ENCODE assay signal across 1 mouse cellular context in the genomic region with DNA sequence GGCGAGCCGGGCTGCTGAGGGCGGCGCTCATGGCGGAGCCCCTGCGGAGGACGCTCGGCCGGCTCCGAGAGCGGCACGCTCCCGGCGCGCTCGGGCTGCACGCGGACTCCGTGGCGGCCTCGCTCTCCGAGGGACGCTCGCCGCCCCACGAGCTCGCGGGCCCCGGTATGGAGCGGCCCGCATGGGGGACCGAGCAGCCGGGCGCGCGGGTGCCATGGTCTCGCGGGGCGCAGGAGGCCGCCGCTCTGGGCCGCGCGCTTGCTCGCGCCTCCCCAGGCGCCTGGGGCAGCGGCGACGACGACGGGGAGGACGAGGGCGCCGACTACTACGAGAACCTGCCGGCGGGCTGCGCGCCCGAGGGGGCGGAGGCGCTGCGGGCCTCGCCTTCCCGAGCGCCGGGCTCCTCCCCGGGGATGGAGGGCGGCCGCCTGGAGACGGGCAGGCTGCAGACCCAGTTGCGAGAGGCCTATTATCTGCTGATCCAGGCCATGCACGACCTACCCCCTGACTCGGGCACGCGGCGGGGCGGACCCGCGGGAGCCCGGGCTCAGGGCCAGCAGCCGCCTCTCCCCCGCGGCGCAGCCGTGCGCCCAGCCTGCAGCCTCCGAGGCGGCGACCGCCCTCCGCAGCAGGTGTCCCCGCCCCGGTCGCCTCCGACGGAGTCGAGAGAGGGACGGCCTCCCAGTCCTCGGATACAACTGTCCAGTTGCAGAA.
TF ChIP-seq lines count a peak whose summit lies in the region.

No protein-coding gene starts in this region.

TF ChIP-seq in myocyte, 11 proteins besides CTCF, POLR2A, EP300 and RAD21:
- no peak for TF ChIP-seq MYOD1 (IDR thresholded peaks at IDR 0.05; ENCODE audit: control insufficient read depth in 1 of 3, insufficient read length in 2 of 3, low read depth in 2 of 3)
- TF ChIP-seq MYOG (IDR thresholded peaks at IDR 0.05; ENCODE audit: control insufficient read depth in 1 of 3, insufficient read depth in 1 of 3, insufficient read length in 2 of 3, low read depth in 2 of 3), result peak in 1 of 3 experiments; percentile 53
